Mouse (Mus musculus) layer of hippocampus, adult 9-11 months (tissue): ENCODE data around the gene Gm19402.
A peak's percentile ranks its signal among the peaks of the same experiment; 100 is the strongest.
"Not testable (repeated sequence)": the region's sequence is repeated elsewhere in the genome, so short reads cannot be mapped to it uniquely, and the experiment has no call there.

Experiments
- DNase-seq: peaks from one replicate; pipeline ENCODE4 v3.0.0; 2022

Gm19402 gene

GRCm38 (mm10) chr10:77690356-77690807, at the start of gene Gm19402:
Gene Gm19402 (minus strand): TSS chr10:77690757.
- DNase-seq: not testable (repeated sequence)

- DNase-seq: no peak
Measured at GRCm38 (mm10) chr10:77738929-77739328, 48.4 kb upstream of the Gm19402 start.

- DNase-seq: no peak
Measured at GRCm38 (mm10) chr10:77735928-77736327, 45.4 kb upstream of the Gm19402 start.

- DNase-seq: no peak
Measured at GRCm38 (mm10) chr10:77729241-77729640, 38.7 kb upstream of the Gm19402 start.

GRCm38 (mm10) chr10:77728280-77728679, 37.7 kb upstream of the Gm19402 start:
- DNase-seq: no peak

GRCm38 (mm10) chr10:77726186-77726585, 35.6 kb upstream of the Gm19402 start, which contains the start of gene Gm10100:
Gene Gm10100 (plus strand): TSS chr10:77726486.
- DNase-seq: no peak

- DNase-seq: no peak
Measured at GRCm38 (mm10) chr10:77724855-77725254, 34.3 kb upstream of the Gm19402 start.

GRCm38 (mm10) chr10:77720299-77720698, 29.7 kb upstream of the Gm19402 start, which contains the start of gene Krtap12-1:
Gene Krtap12-1 (plus strand): TSS chr10:77720599.
- DNase-seq: not testable (repeated sequence)

- DNase-seq: no peak
Measured at GRCm38 (mm10) chr10:77715507-77715906, 24.9 kb upstream of the Gm19402 start, which contains the start of gene Gm10142. Gene Gm10142 (plus strand): TSS chr10:77715807.

GRCm38 (mm10) chr10:77713734-77714133, 23.2 kb upstream of the Gm19402 start:
- DNase-seq: no peak

- DNase-seq: not testable (repeated sequence)
Measured at GRCm38 (mm10) chr10:77711157-77711556, 20.6 kb upstream of the Gm19402 start, which contains the start of gene Gm10024. Gene Gm10024 (plus strand): TSS chr10:77711457.

- no peak for DNase-seq
Measured at GRCm38 (mm10) chr10:77709831-77710230, 19.3 kb upstream of the Gm19402 start.

GRCm38 (mm10) chr10:77706326-77706725, 15.8 kb upstream of the Gm19402 start, which contains the start of gene Gm10272:
Gene Gm10272 (plus strand): TSS chr10:77706626.
- no peak for DNase-seq

- DNase-seq: no peak
Measured at GRCm38 (mm10) chr10:77697133-77697532, 6.6 kb upstream of the Gm19402 start, which contains the start of gene Gm9508. Gene Gm9508 (minus strand): TSS chr10:77697233.

- DNase-seq: no peak
Measured at GRCm38 (mm10) chr10:77687021-77687420, 3.5 kb downstream of the Gm19402 start.

GRCm38 (mm10) chr10:77685895-77686664, 4.5 kb downstream of the Gm19402 start, which contains the start of gene Tspear:
Gene Tspear (plus strand): TSS chr10:77686569.
- DNase-seq: no peak

GRCm38 (mm10) chr10:77684181-77684580, 6.4 kb downstream of the Gm19402 start:
- DNase-seq: no peak

GRCm38 (mm10) chr10:77682994-77683393, 7.6 kb downstream of the Gm19402 start:
- DNase-seq: no peak

- DNase-seq: no peak
Measured at GRCm38 (mm10) chr10:77677562-77677961, 13.0 kb downstream of the Gm19402 start.

GRCm38 (mm10) chr10:77673765-77674164, 16.8 kb downstream of the Gm19402 start:
- DNase-seq: no peak

GRCm38 (mm10) chr10:77671519-77671918, 19.0 kb downstream of the Gm19402 start:
- DNase-seq: no peak

- DNase-seq: no peak
Measured at GRCm38 (mm10) chr10:77670710-77671109, 19.8 kb downstream of the Gm19402 start.

GRCm38 (mm10) chr10:77667402-77667801, 23.2 kb downstream of the Gm19402 start:
- peak; percentile 42 for DNase-seq

GRCm38 (mm10) chr10:77666342-77666741, 24.2 kb downstream of the Gm19402 start:
- no peak for DNase-seq
